Mouse (Mus musculus) gastrocnemius, adult 8-10 months (tissue): ENCODE results near the gene Ddx49. TPM values are rescaled to one million over a fixed set of nuclear protein-coding genes. Genes with fewer than 3 reads are reported as not detected.

Experiments
- DNase-seq, 2 experiments: peaks; one replicate each; pipeline ENCODE4 v3.0.0; 2022; ENCODE audit warnings: low spot score in 2 of 2
- total RNA-seq, 4 experiments: library from RNA; stranded (reverse); gene quantifications; 2 replicates each; pipeline ENCODE4 v1.2.4; 2022

The Ddx49 gene
- total RNA-seq, 4 experiments from 2014 or later: 25.8 to 35.3 (median 33.9) TPM

DNA sequence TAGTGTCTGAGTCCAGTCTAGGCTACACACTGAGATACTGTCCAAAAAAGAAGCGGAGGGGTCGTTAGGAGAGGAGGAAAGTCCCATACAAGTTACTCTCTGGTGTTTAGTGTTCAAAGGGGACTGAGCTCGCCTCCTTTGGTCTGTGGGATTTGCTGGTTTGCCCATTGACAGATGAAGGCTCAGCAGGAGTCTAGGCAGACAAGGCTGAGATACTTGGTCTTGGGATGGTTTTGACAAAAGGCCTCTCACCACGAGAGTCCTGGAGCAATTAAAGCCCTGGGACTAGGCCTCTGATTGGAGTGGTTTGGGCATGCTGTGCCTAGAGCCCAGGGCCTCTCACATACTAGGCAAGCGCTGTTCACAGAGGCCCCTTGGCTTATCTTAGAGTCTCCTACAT lies 34.0 kb downstream of the Ddx49 start:
- DNase-seq: no peak

DNA sequence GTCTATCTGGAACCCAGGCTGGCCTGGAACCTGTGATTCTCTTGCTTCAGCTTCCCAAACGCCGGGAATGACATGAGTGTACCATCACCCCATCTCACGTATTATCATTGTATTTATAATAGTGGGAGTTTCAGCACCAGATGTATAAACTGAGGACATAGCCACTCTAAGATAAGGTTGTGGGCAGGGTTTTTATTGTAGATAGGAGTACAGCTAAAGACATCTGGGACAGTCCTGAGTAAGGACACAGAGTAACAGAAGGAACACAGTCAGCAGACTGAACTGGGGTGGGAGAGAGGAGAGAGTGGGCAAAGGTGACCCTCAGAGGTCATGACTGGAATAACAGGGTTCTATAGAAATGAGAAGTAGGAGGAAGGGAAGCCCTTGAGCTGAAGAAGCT lies 34.6 kb downstream of the Ddx49 start:
- DNase-seq: no peak

DNA sequence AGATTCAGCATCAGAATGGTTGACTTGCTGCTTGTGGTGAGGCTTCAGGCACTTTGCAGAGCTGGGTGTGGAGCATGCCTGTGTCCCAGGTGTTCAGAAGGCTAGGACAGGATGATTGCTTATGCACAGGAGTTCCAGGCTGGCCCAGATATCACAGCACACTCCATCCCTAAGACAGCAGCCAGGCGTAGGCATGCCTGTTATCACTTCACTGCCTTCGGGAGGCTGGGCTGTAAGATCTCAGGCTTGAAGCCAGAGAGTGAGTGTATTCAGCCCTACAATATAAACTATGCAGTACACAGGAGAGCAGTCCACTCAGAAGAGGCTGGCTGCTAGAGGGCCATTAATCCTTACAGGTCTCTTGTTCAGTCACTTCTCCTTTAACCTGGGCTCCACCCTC lies 43.2 kb downstream of the Ddx49 start:
- DNase-seq: no peak

DNA sequence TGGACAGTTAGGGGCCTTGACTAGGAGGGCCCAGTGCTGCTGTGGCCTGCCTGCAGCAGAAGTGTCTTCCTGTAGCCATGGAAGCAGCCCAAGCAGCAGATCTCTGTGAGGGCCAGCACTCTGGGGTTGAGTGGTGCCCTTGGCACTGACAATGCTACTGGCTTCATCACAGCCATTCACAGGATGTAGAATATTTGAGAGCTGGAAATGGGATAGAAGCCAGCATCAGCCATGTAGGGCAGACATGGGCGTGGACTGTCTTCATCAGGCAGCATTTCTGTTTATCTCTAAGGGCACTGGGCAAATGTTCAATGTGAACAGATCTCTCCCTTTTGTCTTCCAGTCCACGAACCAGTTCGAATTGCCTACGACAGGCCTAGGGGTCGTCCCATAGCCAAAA lies 43.7 kb downstream of the Ddx49 start:
- DNase-seq: no peak

DNA sequence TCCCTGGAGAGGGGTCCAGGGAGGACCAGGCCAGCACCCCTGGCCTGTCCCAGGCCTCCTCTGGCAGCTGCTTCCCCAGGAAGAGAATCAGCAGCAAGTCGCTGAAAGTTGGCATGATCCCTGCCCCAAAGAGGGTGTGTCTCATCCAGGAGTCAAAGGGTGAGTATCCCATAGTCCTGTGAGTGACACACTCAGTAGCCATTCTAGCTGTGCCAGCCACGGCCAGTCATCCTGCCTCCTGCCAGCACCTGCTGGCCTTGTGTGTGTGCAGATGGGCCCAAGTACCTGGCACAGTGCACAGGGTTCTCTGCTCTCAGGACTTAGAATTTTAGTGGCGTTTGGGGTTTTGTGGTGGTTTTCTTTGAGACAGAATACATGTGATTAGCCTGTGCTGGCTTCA lies 44.8 kb downstream of the Ddx49 start:
- DNase-seq: no peak

DNA sequence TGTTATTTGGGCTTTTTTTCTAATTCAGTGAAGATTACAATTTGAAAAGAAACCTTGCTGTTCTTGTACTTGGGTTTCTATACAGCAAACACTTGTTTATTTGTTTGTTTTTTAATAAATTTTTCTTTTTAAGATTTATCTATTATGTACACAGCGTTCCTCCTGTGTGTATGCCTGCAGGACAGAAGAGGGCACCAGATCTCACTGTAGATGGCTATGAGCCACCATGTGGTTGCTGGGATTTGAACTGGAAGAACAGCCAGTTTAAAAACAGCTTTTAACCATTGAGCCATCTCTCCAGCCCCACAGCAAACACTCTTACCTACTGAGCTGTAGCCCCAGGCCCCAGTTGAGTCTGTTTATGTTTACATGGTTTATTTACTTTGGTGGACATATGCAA lies 47.7 kb downstream of the Ddx49 start:
- DNase-seq: no peak

DNA sequence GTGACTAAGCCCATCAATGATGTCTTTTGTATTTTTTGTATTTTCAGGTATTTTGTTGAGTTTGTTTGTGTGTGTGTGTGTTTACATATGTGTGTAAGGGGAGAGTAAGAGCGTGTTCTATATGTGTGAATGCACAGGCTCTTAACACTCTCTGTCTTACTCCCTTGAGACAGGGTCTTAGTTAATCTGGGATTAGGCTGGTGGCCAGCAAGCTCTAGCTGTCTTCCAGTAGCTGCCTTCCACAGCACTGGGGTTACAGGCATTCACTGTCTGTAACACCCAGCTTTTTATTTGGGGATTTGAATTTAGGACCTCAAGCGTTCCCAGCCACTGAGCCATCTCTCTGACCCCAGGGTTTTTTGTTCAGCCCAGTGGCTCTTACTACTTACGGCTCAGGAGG lies 54.4 kb downstream of the Ddx49 start:
- DNase-seq: no peak

DNA sequence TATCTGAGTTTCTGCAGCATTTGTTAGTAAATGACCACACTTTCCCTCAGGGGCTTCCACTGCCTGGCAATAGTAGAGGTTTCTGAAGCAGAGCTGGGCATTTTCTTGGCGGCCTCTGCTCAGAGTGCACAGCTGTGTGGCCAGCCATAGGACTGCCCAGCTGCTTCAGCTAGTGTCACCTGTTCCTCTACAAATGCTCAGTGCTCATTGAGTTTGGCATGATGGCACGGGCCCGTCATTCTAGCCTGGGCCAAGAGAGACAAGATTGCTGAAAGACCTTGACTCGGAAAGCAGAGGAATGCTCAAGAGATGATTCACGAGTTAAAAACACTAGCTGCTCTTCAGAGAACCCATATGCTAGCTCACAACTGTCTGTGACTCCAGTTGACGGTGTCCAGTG lies 55.7 kb downstream of the Ddx49 start:
- no peak for DNase-seq

Other genes with a start within 250 kb of the Ddx49 start
- under 1 TPM; 0.17 to 0.48 (median 0.35) TPM for gene Tm6sf2, start 229.6 kb downstream of the Ddx49 start, total RNA-seq
- gene Hapln4, start 219.0 kb downstream of the Ddx49 start, total RNA-seq: under 1 TPM in 1 of 4 experiments, not detected in 3; 0.08 TPM
- gene Ncan, start 181.6 kb downstream of the Ddx49 start, total RNA-seq: under 1 TPM in 3 of 4 experiments, not detected in 1; 0.05 to 0.11 (median 0.08) TPM
- gene Nr2c2ap, start 171.2 kb downstream of the Ddx49 start, total RNA-seq: 1 to 10 TPM; 4.1 to 6.5 (median 4.6) TPM
- gene Rfxank, start 163.3 kb downstream of the Ddx49 start, total RNA-seq: 10 to 100 TPM in 1 of 4 experiments, 1 to 10 TPM in 3; 8.5 to 10.6 (median 9.1) TPM
- gene Borcs8, start 163.0 kb downstream of the Ddx49 start, total RNA-seq: 10 to 100 TPM in 3 of 4 experiments, 1 to 10 TPM in 1; 9.8 to 14.9 (median 14.1) TPM
- under 1 TPM in 3 of 4 experiments, not detected in 1; 0.32 to 0.36 (median 0.34) TPM for gene Mef2b, start 162.8 kb downstream of the Ddx49 start, total RNA-seq
- gene Tmem161a, start 130.1 kb downstream of the Ddx49 start, total RNA-seq: 10 to 100 TPM; 77.0 to 87.6 (median 85.9) TPM
- gene Slc25a42, start 90.2 kb downstream of the Ddx49 start, total RNA-seq: 10 to 100 TPM; 27.4 to 34.4 (median 31.1) TPM
- gene Sugp2, start 68.3 kb downstream of the Ddx49 start, total RNA-seq: 10 to 100 TPM; 41.1 to 50.5 (median 42.9) TPM
- 1 to 10 TPM; 5.5 to 8.7 (median 7.6) TPM for gene Armc6, start 68.0 kb downstream of the Ddx49 start, total RNA-seq
- 1 to 10 TPM; 3.1 to 4.4 (median 3.2) TPM for gene Homer3, start 19.7 kb downstream of the Ddx49 start, total RNA-seq
- 100 to 1,000 TPM; 112 to 126 (median 121) TPM for gene Cope, start within 50 bp of the Ddx49 start, total RNA-seq
- gene Cers1, start 13.3 kb upstream of the Ddx49 start, total RNA-seq: 10 to 100 TPM; 16.5 to 25.1 (median 20.2) TPM
- 1 to 10 TPM in 1 of 4 experiments, under 1 TPM in 1, not detected in 2; 0.75 to 2.7 TPM for gene Gdf1, start 27.3 kb upstream of the Ddx49 start, total RNA-seq
- gene Upf1, start 50.8 kb upstream of the Ddx49 start, total RNA-seq: 10 to 100 TPM; 29.7 to 32.7 (median 30.8) TPM
- 10 to 100 TPM in 2 of 4 experiments, 1 to 10 TPM in 2; 2.7 to 16.7 (median 8.4) TPM for gene Comp, start 71.1 kb upstream of the Ddx49 start, total RNA-seq
- 10 to 100 TPM in 1 of 4 experiments, 1 to 10 TPM in 3; 7.1 to 15.3 (median 7.6) TPM for gene Crtc1, start 137.1 kb upstream of the Ddx49 start, total RNA-seq
- gene Klhl26, start 174.5 kb upstream of the Ddx49 start, total RNA-seq: 1 to 10 TPM; 6.6 to 9.7 (median 7.5) TPM
- not detected for gene Tmem59l, start 184.9 kb upstream of the Ddx49 start, total RNA-seq
- gene Crlf1, start 190.7 kb upstream of the Ddx49 start, total RNA-seq: 1 to 10 TPM; 1.1 to 2.5 (median 2.3) TPM
- 100 to 1,000 TPM; 175 to 196 (median 181) TPM for gene Rex1bd, start 204.3 kb upstream of the Ddx49 start, total RNA-seq
- 100 to 1,000 TPM; 794 to 918 (median 839) TPM for gene Uba52, start 208.3 kb upstream of the Ddx49 start, total RNA-seq
- 100 to 1,000 TPM; 113 to 123 (median 120) TPM for gene Fkbp8, start 225.2 kb upstream of the Ddx49 start, total RNA-seq
- gene Kxd1, start 225.5 kb upstream of the Ddx49 start, total RNA-seq: 10 to 100 TPM; 68.3 to 80.8 (median 76.7) TPM
- 10 to 100 TPM; 11.9 to 14.7 (median 12.3) TPM for gene Ell, start 237.0 kb upstream of the Ddx49 start, total RNA-seq